Mouse (Mus musculus): ENCODE results near the gene Zfp229. TPM values are rescaled to one million over a fixed set of nuclear protein-coding genes. Genes with fewer than 3 reads are reported as not detected.
"Not testable (repeated sequence)": the region's sequence is repeated elsewhere in the genome, so short reads cannot be mapped to it uniquely, and the experiment has no call there.

Gene Zfp229
- total RNA-seq (2014; fragmentation: Nextera tagmentation) (2.3 and 5.6 TPM in 2 replicates), total RNA-seq (2017) (5.2 and 5.6 TPM in 2 replicates)

DNA sequence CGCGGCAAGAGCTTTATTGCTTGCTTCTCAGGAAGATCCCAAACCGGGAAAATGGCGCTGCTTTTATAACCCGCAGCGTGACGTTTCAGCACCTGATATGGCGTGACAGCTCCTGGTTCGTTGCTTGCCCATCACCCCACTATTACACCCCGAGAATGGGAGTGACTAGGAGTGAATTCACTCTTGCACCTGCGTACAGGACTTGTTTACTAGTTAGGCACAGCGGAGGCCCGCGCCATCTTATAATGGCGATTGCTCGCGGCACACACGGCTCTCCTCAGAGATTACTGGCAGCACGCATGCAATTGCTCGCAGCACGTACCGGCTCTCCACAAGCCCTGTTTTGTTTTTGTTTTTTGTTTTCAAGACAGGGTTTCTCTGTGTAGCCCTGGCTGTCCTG is at the start of gene Zfp229:
Zfp229 (plus strand) TSS at position 301 of the 400 bp plus-strand sequence.
- not testable (repeated sequence) for ATAC-seq (replicated peaks; ENCODE audit: poor library complexity, severe bottlenecking)

DNA sequence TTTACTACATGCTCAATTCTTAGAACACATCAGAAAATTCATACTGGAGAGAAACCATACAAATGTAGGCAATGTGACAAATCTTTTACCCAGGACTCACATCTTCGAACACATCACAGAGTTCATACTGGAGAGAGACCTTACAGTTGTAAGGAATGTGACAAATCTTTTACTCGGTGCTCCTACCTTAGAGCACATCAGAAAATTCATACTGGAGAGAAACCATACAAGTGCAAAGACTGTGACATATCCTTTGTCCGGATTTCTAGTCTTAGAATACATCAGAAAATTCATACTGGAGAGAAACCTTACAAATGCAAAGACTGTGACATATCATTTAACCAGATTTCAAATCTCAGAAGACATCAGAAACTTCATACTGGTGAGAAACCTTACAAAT is 39.0 kb upstream of the Zfp229 start, which contains the start of gene Gm10226:
Gm10226 (plus strand) TSS at position 301 of the 400 bp plus-strand sequence.
- no peak for ATAC-seq (replicated peaks; ENCODE audit: poor library complexity, severe bottlenecking)

DNA sequence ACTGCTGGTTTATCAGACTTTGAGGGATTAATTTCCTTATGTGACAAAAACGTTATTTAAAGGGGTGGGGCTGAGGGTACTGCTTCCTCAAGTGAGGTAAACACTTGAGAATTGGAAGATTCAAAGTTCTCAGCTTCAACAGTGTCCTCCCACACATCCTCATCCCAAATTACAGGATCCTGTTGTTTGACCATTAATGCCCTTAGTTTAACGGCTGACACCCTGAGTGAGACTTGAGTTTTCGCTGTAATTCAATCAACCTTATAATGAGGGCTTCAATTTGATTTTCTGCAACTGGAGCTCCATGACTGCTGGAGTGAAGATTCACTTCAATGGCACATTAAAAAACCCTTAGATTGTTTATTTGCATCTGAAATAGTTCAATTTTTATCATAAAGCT is 37.3 kb upstream of the Zfp229 start:
- no peak for ATAC-seq (replicated peaks; ENCODE audit: poor library complexity, severe bottlenecking)

DNA sequence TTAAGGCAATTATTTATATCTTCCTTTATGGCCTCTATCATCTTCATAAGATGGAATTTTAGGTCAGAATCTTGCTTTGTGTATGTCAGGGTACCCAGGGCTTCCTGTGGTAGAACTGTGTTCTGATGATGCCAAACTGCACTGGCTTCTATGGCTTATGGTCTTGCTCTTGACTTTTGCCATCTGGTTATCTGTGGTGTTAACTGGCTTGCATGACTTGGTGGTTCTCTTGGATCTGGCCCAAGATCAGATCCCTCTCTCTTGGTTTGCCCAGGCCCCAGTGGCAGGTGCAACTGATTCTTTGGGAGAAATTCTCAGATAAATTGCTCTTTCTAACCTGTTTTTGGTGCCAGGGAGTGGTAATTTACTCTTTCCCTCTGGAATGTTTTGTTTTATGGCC is 34.5 kb upstream of the Zfp229 start:
- ATAC-seq (replicated peaks; ENCODE audit: poor library complexity, severe bottlenecking): no peak

GRCm38 (mm10) chr17:21702281-21703240 is 28.0 kb upstream of the Zfp229 start:
- ATAC-seq (replicated peaks; ENCODE audit: poor library complexity, severe bottlenecking): peak; percentile 47

- ATAC-seq (replicated peaks; ENCODE audit: poor library complexity, severe bottlenecking): peak; percentile 78
These were observed 27.2 kb upstream of the Zfp229 start for GRCm38 (mm10) chr17:21703414-21703813.

DNA sequence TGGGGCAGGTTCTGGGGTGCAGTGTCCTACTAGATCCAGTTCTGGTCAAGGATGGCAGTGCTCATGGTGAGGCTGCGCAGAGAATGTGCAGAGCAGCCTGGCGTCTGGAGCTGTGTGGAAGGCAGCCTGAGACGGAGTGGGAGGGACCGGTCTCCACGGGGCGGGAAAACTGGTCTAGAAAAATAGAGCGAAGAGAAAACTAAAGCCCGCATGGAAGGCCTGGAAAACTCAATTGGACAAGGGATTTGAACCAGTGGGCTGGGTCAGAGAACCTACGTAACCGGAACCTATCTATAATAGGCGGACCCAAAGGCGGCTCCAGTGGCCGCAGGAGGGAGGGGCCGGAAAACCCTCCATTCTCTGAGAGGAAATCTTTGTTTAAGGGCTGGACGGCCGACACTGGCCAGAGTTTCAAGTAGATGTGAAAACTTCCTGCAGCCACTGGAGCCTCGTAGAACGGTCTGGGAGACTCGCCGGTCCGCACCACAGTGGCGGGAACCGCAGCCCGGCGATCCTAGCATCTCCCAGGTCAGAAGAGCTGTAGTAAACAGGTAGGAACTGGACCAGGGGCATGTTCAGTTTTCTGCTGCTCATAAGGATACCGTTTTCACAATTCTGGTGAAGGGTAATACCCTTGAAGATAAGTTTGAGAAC is 23.1 kb upstream of the Zfp229 start, which contains the start of gene Zfp760:
Zfp760 (plus strand) TSS at position 399 of the 654 bp plus-strand sequence.
- ATAC-seq (replicated peaks; ENCODE audit: poor library complexity, severe bottlenecking): peak; percentile 91

- ATAC-seq (replicated peaks; ENCODE audit: poor library complexity, severe bottlenecking): peak; percentile 42
These were observed 22.2 kb upstream of the Zfp229 start for GRCm38 (mm10) chr17:21708401-21708800.

DNA sequence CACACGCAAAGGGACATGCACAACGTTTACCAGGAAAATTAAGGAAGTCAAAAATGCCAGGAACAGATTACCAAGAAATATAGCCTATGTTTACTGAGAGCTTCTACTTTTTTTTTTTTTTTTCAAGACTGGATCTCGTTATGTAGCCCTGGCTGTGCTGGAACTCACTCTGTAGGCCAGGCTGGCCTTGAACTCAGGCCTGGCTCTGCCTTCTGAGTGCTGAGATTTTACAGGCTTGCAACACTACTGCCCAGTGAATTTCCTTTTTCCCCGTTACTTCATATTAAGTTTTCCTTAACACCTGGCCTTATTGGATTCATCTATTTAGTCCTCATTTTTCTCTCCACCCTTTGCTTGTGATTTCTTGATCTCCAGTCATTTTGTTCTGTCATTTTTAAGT is 2.5 kb downstream of the Zfp229 start:
- ATAC-seq (replicated peaks; ENCODE audit: poor library complexity, severe bottlenecking): no peak

GRCm38 (mm10) chr17:21733529-21734031 is 3.0 kb downstream of the Zfp229 start:
- peak; percentile 97 for ATAC-seq (replicated peaks; ENCODE audit: poor library complexity, severe bottlenecking)

- ATAC-seq (replicated peaks; ENCODE audit: poor library complexity, severe bottlenecking): no peak
These were observed 22.2 kb downstream of the Zfp229 start for GRCm38 (mm10) chr17:21752791-21753190.

DNA sequence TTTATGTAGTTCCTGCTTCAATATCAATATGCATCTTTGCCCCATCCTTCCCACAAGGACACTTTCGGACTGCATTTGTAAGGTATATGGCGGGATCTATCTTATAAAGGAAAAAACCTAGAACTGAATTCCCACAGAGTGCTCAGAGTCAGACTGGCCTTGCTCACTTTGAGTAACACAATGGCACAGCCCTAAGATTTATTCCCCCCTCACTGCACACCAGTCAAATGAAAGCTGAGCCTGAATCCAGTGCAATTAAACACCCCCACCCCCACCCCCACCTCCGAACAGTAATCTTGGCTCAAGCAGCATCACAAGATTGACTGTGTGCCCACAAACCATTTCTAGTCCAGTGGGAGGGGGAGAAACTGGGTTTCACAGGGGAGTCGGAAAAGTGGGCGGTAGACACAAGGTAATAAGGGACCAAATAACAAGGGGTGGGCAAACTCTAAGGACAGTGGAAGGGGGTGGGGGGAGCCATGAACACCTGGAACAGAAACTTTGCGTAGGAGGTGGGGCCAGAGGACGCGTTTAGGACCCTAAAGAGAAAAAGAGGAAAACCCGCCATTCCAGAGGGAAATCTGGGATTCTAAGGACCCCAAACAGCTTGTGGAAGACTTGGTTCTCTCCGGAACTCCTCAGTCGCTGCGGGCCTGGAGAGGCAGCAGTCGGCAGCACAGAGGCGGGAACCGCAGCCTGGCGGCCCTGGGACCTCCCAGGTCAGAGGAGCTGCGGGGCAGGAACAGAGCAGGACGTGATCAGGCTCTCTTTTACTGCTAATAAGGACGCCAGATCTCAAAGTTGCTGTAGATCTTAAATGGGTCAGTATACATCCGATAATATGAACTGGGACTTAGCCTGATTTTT is 23.0 kb downstream of the Zfp229 start:
- peak; percentile 59 for ATAC-seq (replicated peaks; ENCODE audit: poor library complexity, severe bottlenecking)

- ATAC-seq (replicated peaks; ENCODE audit: poor library complexity, severe bottlenecking): no peak
These were observed 39.7 kb downstream of the Zfp229 start for GRCm38 (mm10) chr17:21770336-21770735.

GRCm38 (mm10) chr17:21792256-21792655 is 61.7 kb downstream of the Zfp229 start:
- no peak for ATAC-seq (replicated peaks; ENCODE audit: poor library complexity, severe bottlenecking)

DNA sequence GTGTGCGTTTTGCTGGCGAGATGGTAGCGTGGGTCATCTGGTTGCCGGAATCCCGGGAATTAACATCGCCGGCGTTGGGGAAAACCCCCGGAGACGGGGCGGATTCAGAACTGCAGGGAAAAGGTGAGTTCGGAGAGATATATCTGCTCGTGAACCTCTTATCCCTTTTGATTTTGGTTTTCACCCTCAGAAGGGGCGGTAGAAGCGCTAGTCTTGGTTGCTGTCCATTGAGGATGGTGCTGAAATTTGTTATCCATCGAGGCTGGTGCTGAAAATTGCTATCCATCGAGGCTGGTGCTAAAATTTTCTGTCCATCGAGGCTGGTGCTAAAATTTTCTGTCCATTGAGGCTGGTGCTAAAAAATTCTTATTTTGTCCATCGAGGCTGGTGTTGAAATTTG is 70.8 kb downstream of the Zfp229 start:
- not testable (repeated sequence) for ATAC-seq (replicated peaks; ENCODE audit: poor library complexity, severe bottlenecking)

Other genes with a start within 250 kb of the Zfp229 start
- 10.9 and 14.4 TPM in 2 replicates for gene Zfp53, start 241.8 kb upstream of the Zfp229 start, total RNA-seq (2014; fragmentation: Nextera tagmentation)
- 10.4 and 15.8 TPM in 2 replicates for gene Zfp53, start 241.8 kb upstream of the Zfp229 start, total RNA-seq (2017)
- 24.9 and 25.0 TPM in 2 replicates for gene Zfp52, start 195.3 kb upstream of the Zfp229 start, total RNA-seq (2014; fragmentation: Nextera tagmentation)
- 33.6 and 46.7 TPM in 2 replicates for gene Zfp52, start 195.3 kb upstream of the Zfp229 start, total RNA-seq (2017)
- 2.7 and 4.0 TPM in 2 replicates for gene Zfp948, start 163.8 kb upstream of the Zfp229 start, total RNA-seq (2014; fragmentation: Nextera tagmentation)
- gene Zfp948, start 163.8 kb upstream of the Zfp229 start, total RNA-seq (2017): 1.9 and 3.6 TPM in 2 replicates
- 1.7 and 2.1 TPM in 2 replicates for gene Zfp983, start 80.2 kb upstream of the Zfp229 start, total RNA-seq (2014; fragmentation: Nextera tagmentation)
- 2.7 and 3.9 TPM in 2 replicates for gene Zfp983, start 80.2 kb upstream of the Zfp229 start, total RNA-seq (2017)
- gene Gm10226, start 38.9 kb upstream of the Zfp229 start, total RNA-seq (2014; fragmentation: Nextera tagmentation): not detected in 2 replicates
- 16.5 and 36.7 TPM in 2 replicates for gene Gm10226, start 38.9 kb upstream of the Zfp229 start, total RNA-seq (2017)
- gene Zfp760, start 23.1 kb upstream of the Zfp229 start, total RNA-seq (2014; fragmentation: Nextera tagmentation): 5.5 and 7.0 TPM in 2 replicates
- 5.4 and 6.7 TPM in 2 replicates for gene Zfp760, start 23.1 kb upstream of the Zfp229 start, total RNA-seq (2017)
- gene Zfp820, start 115.0 kb downstream of the Zfp229 start, total RNA-seq (2014; fragmentation: Nextera tagmentation): 3.0 and 5.5 TPM in 2 replicates
- 2.6 and 5.2 TPM in 2 replicates for gene Zfp820, start 115.0 kb downstream of the Zfp229 start, total RNA-seq (2017)
- 5.4 and 13.7 TPM in 2 replicates for gene Zfp995, start 179.1 kb downstream of the Zfp229 start, total RNA-seq (2014; fragmentation: Nextera tagmentation)
- gene Zfp995, start 179.1 kb downstream of the Zfp229 start, total RNA-seq (2017): 7.9 and 9.1 TPM in 2 replicates
- 16.2 and 19.9 TPM in 2 replicates for gene Zfp942, start 231.7 kb downstream of the Zfp229 start, total RNA-seq (2014; fragmentation: Nextera tagmentation)
- gene Zfp942, start 231.7 kb downstream of the Zfp229 start, total RNA-seq (2017): 18.6 and 19.0 TPM in 2 replicates
- 8.4 and 10.9 TPM in 2 replicates for gene Zfp943, start 231.8 kb downstream of the Zfp229 start, total RNA-seq (2014; fragmentation: Nextera tagmentation)
- 16.5 and 18.7 TPM in 2 replicates for gene Zfp943, start 231.8 kb downstream of the Zfp229 start, total RNA-seq (2017)

All from granulocyte monocyte progenitor cell, adult 5-6 weeks (primary cell).